Mouse (Mus musculus) small intestine, adult 2 months (tissue): ENCODE measurements at regions not wholly inside any gene's neighbourhood (a gene's known extent, or its start where the extent isn't known, plus 50 kb on each side); places are given as distances from the start of the nearest gene placed in this dataset.
A peak's percentile ranks its signal among the peaks of the same experiment; 100 is the strongest.
"Not testable (repeated sequence)": the region's sequence is repeated elsewhere in the genome, so short reads cannot be mapped to it uniquely, and the experiment has no call there.

Source experiments
- H3K27ac ChIP-seq: fragments of 200-500 bp; 2 replicates; pipeline ENCODE4 v1.5.1; 2012; ENCODE audit warnings: low read depth, low read length, control low read depth, inconsistent platforms; ENCODE audit not compliant: insufficient read depth
- H3K27me3 ChIP-seq: fragments of 200-500 bp; 2 replicates; pipeline ENCODE4 v1.6.1; 2012; ENCODE audit warnings: mild to moderate bottlenecking, moderate library complexity, low read length, inconsistent platforms; ENCODE audit not compliant: control insufficient read depth, insufficient read depth
- H3K36me3 ChIP-seq: fragments of 200-500 bp; 2 replicates; pipeline ENCODE4 v1.6.1; 2012; ENCODE audit warnings: mild to moderate bottlenecking, low read length, control low read depth, inconsistent platforms; ENCODE audit not compliant: control insufficient read depth, insufficient read depth
- H3K4me1 ChIP-seq: fragments of 200-500 bp; 2 replicates; pipeline ENCODE4 v1.6.1; 2012; ENCODE audit warnings: low read length, inconsistent platforms, mixed read lengths; ENCODE audit not compliant: control insufficient read depth, insufficient read depth, insufficient read length
- H3K4me3 ChIP-seq: fragments of 200-500 bp; 2 replicates; pipeline ENCODE4 v1.5.1; 2012; ENCODE audit warnings: low read depth, mild to moderate bottlenecking, control low read depth, inconsistent platforms, low read length, moderate library complexity
- CTCF ChIP-seq: fragments of 200-500 bp; IDR thresholded peaks from 2 replicates; pipeline ENCODE4 v1.5.1; 2012; ENCODE audit warnings: low read depth, mild to moderate bottlenecking, control low read depth, inconsistent platforms, low read length, moderate library complexity, mixed read lengths; ENCODE audit not compliant: insufficient replicate concordance, insufficient read length; ENCODE audit errors: extremely low read depth
- POLR2A ChIP-seq: fragments of 200-500 bp; IDR thresholded peaks from 2 replicates; pipeline ENCODE4 v1.6.1; 2012; ENCODE audit warnings: low read depth, mild to moderate bottlenecking, control low read depth, inconsistent platforms, low read length, moderate library complexity
- WGBS: fragments of 180-500 bp; shearing (Covaris S2); methylation state at CpG from one replicate; pipeline ENCODE4 v1.1.7; 2018; 5-methylcytosine and 5-hydroxymethylcytosine counted together

GRCm38 (mm10) chr5:96898120-96898672, 99.3 kb upstream of the Bmp2k start:
- no peak for TF ChIP-seq POLR2A
- no peak for TF ChIP-seq CTCF
- Histone ChIP-seq H3K4me1 (peaks cover 2% of the 10 kb centered on the region; the same call in 1 of the 2 replicates), H3K36me3 (no peaks in the 10 kb centered on the region), H3K27ac (no peak overlapping the region), H3K27me3 (no peaks in the 10 kb centered on the region), H3K4me3 (no peak overlapping the region)
- 21% methylated on average over 8 of the region's 8 CpGs for WGBS

GRCm38 (mm10) chr5:96898695-96899094, 98.8 kb upstream of the Bmp2k start:
- Histone ChIP-seq H3K36me3 (no peaks in the 10 kb centered on the region), H3K4me1 (peaks cover 2% of the 10 kb centered on the region; the same call in 1 of the 2 replicates), H3K27me3 (no peaks in the 10 kb centered on the region), H3K4me3 (no peak overlapping the region), H3K27ac (no peak overlapping the region)
- 73% methylated on average over 5 of the region's 5 CpGs for WGBS
- no peak for TF ChIP-seq POLR2A
- TF ChIP-seq CTCF: no peak

GRCm38 (mm10) chr5:96905572-96906271, 91.8 kb upstream of the Bmp2k start:
- TF ChIP-seq CTCF (no peak), POLR2A (no peak)
- Histone ChIP-seq H3K27me3 (no peaks in the 10 kb centered on the region), H3K27ac (no peak overlapping the region), H3K36me3 (no peaks in the 10 kb centered on the region), H3K4me1 (no peaks in the 10 kb centered on the region), H3K4me3 (peak overlapping the region; percentile 26; the same call in 1 of the 2 replicates)
- WGBS: 34% methylated on average over 17 of the region's 17 CpGs

- not testable (repeated sequence) for H3K4me1 ChIP-seq, H3K36me3 ChIP-seq, H3K27me3 ChIP-seq, H3K4me3 ChIP-seq, H3K27ac ChIP-seq
- WGBS: 91% methylated on average over 2 of the region's 2 CpGs
Observed at GRCm38 (mm10) chr5:96908371-96908770, 89.1 kb upstream of the Bmp2k start.

- H3K4me1 ChIP-seq: peaks cover 8% of the 10 kb centered on the region; the same call in 1 of the 2 replicates
- H3K27me3 ChIP-seq: no peaks in the 10 kb centered on the region
- no peaks in the 10 kb centered on the region for H3K36me3 ChIP-seq
- H3K4me3 ChIP-seq: no peak overlapping the region
- H3K27ac ChIP-seq: no peak overlapping the region
- WGBS: 80% methylated on average over 6 of the region's 6 CpGs
- TF ChIP-seq CTCF: no peak
- no peak for TF ChIP-seq POLR2A
Observed at GRCm38 (mm10) chr5:96909218-96909617, 88.3 kb upstream of the Bmp2k start.

- Histone ChIP-seq H3K36me3 (no peaks in the 10 kb centered on the region), H3K27ac (peak overlapping the region; percentile 77), H3K27me3 (no peaks in the 10 kb centered on the region), H3K4me1 (peaks cover 10% of the 10 kb centered on the region; the same call in 1 of the 2 replicates), H3K4me3 (peak overlapping the region; percentile 56)
- WGBS: 47% methylated on average over 13 of the region's 13 CpGs
- TF ChIP-seq POLR2A (0 out of 2 replicates have a peak, but pooled peaks have one; percentile 22), CTCF (no peak)
Observed at GRCm38 (mm10) chr5:96911550-96912253, 85.8 kb upstream of the Bmp2k start.

GRCm38 (mm10) chr5:96912254-96912635, 85.2 kb upstream of the Bmp2k start:
- Histone ChIP-seq H3K27me3 (no peaks in the 10 kb centered on the region), H3K4me1 (peaks cover 10% of the 10 kb centered on the region; the same call in 1 of the 2 replicates), H3K27ac (peak overlapping the region; percentile 77), H3K4me3 (no peak overlapping the region), H3K36me3 (no peaks in the 10 kb centered on the region)
- 50% methylated on average over 4 of the region's 4 CpGs for WGBS
- TF ChIP-seq CTCF (no peak), POLR2A (no peak)
